In the genomic region with DNA sequence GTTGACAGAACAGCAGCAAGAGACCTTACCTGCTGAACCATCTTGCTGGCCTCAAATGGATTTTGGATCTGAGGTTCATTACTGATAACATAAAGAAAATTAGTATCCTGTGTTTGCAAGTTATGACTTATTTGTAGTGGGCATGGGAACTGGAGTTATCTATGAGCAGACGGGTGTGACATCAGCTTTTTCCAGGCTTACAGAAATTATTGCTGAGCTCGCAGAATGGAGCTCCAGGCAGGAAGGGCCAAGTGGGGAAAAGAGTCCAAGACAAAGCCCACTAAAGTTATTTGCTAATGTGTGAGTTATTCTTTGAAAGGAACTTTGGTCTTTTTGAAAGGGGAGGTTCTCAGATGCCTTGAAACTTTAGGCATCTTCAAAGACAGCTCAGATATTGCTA, we compare ENCODE assay signal across 32 mouse cellular contexts.
"Had no signal": no experiment of that assay in that cellular context is flagged by ENCODE, and none has a peak within 500 bp of the region (broad histone marks: within the 10 kb centered on the region; RNA-seq: fewer than 3 reads in every experiment).

No protein-coding gene starts in this region.

- H3K4me3 ChIP-seq: left cerebral cortex, adult 2 months; limb, embryonic 10.5 days; limb, embryonic 12.5 days; limb, embryonic 13.5 days; limb, embryonic 15.5 days; liver, embryonic 12.5 days; liver, embryonic 13.5 days; liver, embryonic 15.5 days; lung, embryonic 15.5 days; megakaryocyte, embryonic 14.5 days; midbrain, embryonic 10.5 days; midbrain, embryonic 12.5 days; midbrain, embryonic 13.5 days; midbrain, embryonic 15.5 days; myocyte had no signal

- H3K27me3 ChIP-seq: limb, embryonic 12.5 days; limb, embryonic 13.5 days; limb, embryonic 15.5 days; liver, embryonic 12.5 days; liver, embryonic 13.5 days; liver, embryonic 15.5 days; lung, embryonic 15.5 days; megakaryocyte, embryonic 14.5 days; midbrain, embryonic 12.5 days; midbrain, embryonic 13.5 days; midbrain, embryonic 15.5 days had no signal

- DNase-seq: left cerebral cortex, postnatal 4 days; liver; liver, embryonic 13.5 days; lung, adult 18-20 months; lung, adult 2 months; lung, embryonic 14.5 days; lung, postnatal 10 days; lung, postnatal 14 days; lung, postnatal 36 days; lung, postnatal 4 days; midbrain, embryonic 14.5 days had no signal

- ATAC-seq: lung, postnatal 0 days; midbrain, embryonic 13.5 days; midbrain, embryonic 15.5 days; midbrain, embryonic 16.5 days had no signal

- H3K4me1 ChIP-seq: limb, embryonic 10.5 days; limb, embryonic 12.5 days; limb, embryonic 15.5 days; liver, embryonic 12.5 days; liver, embryonic 13.5 days; liver, embryonic 15.5 days; lung, embryonic 15.5 days; megakaryocyte, embryonic 14.5 days; midbrain, embryonic 10.5 days; midbrain, embryonic 12.5 days; midbrain, embryonic 13.5 days; midbrain, embryonic 15.5 days had no signal

- H3K9me3 ChIP-seq: limb, embryonic 10.5 days; limb, embryonic 12.5 days; limb, embryonic 13.5 days; limb, embryonic 15.5 days; liver, embryonic 12.5 days; liver, embryonic 13.5 days; liver, embryonic 15.5 days; lung, embryonic 15.5 days; midbrain, embryonic 10.5 days; midbrain, embryonic 12.5 days; midbrain, embryonic 13.5 days; midbrain, embryonic 15.5 days had no signal

- H3K4me2 ChIP-seq: limb, embryonic 12.5 days; limb, embryonic 13.5 days; limb, embryonic 15.5 days; liver, embryonic 11.5 days; liver, embryonic 12.5 days; liver, embryonic 13.5 days; liver, embryonic 15.5 days; lung, embryonic 14.5 days; lung, embryonic 15.5 days; midbrain, embryonic 11.5 days; midbrain, embryonic 12.5 days; midbrain, embryonic 13.5 days; midbrain, embryonic 15.5 days had no signal

- H3K36me3 ChIP-seq: limb, embryonic 10.5 days; limb, embryonic 12.5 days; limb, embryonic 13.5 days; limb, embryonic 15.5 days; liver, embryonic 12.5 days; liver, embryonic 13.5 days; liver, embryonic 15.5 days; lung, embryonic 15.5 days; midbrain, embryonic 10.5 days; midbrain, embryonic 12.5 days; midbrain, embryonic 13.5 days; midbrain, embryonic 15.5 days had no signal

- H3K9ac ChIP-seq: limb, embryonic 12.5 days; limb, embryonic 13.5 days; limb, embryonic 15.5 days; liver, embryonic 12.5 days; liver, embryonic 13.5 days; liver, embryonic 14.5 days; liver, embryonic 15.5 days; liver, postnatal 0 days; lung, embryonic 14.5 days; lung, embryonic 15.5 days; midbrain, embryonic 12.5 days; midbrain, embryonic 13.5 days; midbrain, embryonic 15.5 days had no signal

- H3K27ac ChIP-seq: left cerebral cortex, adult 2 months; limb, embryonic 10.5 days; limb, embryonic 12.5 days; limb, embryonic 13.5 days; limb, embryonic 15.5 days; liver, embryonic 12.5 days; liver, embryonic 13.5 days; liver, embryonic 14.5 days; liver, embryonic 15.5 days; lung, embryonic 15.5 days; macrophage; midbrain, embryonic 10.5 days; midbrain, embryonic 12.5 days; midbrain, embryonic 13.5 days; midbrain, embryonic 15.5 days had no signal
